Mouse (Mus musculus) megakaryocyte, embryonic 14.5 days (primary cell): ENCODE results near the gene Stab2.

ENCODE experiments used
- FLI1 ChIP-seq: IDR thresholded peaks from 2 replicates; pipeline ENCODE4 v1.6.1; 2012; ENCODE audit warnings: low read length, inconsistent platforms, mixed read lengths
- GATA1 ChIP-seq: IDR thresholded peaks from 3 replicates; pipeline ENCODE4 v1.6.1; 2012; ENCODE audit warnings: mixed read lengths, low read length, inconsistent platforms, borderline replicate concordance

DNA sequence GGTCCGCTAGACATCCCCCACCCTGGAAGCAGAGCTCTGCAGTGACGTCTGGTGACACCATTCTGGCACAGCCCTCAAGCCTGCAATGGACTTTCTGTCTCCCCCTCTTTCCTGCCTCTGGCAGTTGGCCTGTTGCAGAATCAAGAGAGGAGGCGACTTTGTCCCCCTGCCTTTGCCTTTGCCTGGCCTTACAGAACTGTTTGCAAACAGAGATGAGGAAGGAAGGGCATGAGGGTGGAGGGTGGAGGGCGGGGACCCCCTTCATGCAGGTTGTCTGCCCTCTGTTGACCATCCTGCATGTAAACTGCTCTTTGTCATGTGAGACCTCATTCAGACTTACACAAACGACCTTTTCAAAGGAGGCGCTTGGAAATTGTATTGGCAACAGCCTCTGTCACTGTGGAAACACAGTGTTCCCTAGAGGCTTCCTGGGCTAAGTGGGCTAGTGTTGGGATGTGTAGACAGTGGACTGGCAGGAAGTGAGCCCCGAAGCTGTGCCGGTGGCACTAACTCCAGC, 188.1 kb downstream of the Stab2 start:
- TF ChIP-seq GATA1 (no peak), FLI1 (no peak)
